Mouse (Mus musculus): Measurements from ENCODE around the gene Glb1.
"Not testable (repeated sequence)": the region's sequence is repeated elsewhere in the genome, so short reads cannot be mapped to it uniquely, and the experiment has no call there.

Gene Glb1

DNA sequence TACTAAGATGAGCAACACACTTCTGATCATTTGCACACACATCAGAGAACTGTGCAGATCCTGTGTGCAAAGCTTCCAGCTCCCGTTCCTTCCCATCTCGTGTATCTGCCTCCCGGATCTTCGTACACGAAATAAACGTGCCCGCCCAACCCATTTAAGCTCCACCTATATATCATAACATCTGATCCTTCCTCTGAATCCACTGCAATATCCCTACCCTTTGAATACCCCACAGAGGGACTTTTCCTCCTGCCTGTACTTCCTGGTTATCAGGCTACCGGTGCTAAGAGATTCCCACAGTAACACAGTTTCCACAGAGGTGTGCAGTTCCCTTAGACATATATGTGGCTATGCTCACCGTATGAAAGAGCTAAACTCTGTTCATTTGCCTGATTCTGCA is 103.9 kb downstream of the Glb1 start, which contains the start of gene Ccr4:
Ccr4 (minus strand) TSS at position 101 of the 400 bp plus-strand sequence.
- no peak for DNase-seq

- DNase-seq: no peak
Measured at GRCm38 (mm10) chr9:114506564-114506963, 105.7 kb downstream of the Glb1 start.

DNA sequence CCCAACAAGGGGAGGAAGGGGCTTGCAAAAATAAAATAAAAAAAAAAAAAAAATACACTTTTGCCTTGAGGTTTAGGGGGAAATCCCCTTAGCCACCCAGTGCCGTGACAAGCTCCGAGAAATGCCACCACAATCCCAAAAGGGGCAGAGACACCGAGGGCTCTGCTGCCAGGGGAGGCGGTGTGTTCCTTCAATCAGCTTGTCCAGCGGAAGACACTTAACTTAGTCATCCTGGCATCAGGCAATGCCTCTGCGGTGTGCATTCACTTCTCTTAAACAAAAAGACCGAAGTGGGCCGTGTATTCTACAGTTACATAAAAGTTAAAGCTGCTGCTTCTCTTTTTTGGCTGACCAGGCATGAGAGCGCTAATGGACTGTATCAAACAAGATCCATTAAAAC is 106.5 kb downstream of the Glb1 start:
- no peak for DNase-seq

- no peak for DNase-seq
Measured at GRCm38 (mm10) chr9:114509785-114510184, 108.9 kb downstream of the Glb1 start.

DNA sequence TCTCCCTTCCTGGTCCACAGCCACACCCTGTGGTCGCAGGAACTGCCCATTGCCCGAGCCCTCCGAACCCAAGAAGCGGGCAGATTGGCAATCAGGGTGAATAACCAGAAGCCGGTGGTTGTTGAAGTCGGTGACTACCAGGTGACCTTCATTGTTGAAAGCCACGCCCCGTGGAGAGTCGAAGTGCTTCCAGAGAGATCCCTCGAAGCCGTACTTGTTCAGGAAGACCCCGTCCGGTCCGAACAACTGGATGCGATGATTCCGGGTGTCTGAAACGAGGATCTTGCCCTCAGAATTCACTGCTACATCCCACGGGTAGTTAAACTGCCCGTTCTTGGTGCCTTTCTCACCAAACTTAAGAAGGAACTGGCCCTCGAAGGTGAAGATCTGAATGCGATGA is 112.0 kb downstream of the Glb1 start:
- no peak for DNase-seq

- no peak for DNase-seq
Measured at GRCm38 (mm10) chr9:114515364-114515763, 114.5 kb downstream of the Glb1 start, which contains the start of gene C130032M10Rik. C130032M10Rik (plus strand) TSS chr9:114515697.

GRCm38 (mm10) chr9:114517924-114518497 is 117.1 kb downstream of the Glb1 start:
- DNase-seq: no peak

DNA sequence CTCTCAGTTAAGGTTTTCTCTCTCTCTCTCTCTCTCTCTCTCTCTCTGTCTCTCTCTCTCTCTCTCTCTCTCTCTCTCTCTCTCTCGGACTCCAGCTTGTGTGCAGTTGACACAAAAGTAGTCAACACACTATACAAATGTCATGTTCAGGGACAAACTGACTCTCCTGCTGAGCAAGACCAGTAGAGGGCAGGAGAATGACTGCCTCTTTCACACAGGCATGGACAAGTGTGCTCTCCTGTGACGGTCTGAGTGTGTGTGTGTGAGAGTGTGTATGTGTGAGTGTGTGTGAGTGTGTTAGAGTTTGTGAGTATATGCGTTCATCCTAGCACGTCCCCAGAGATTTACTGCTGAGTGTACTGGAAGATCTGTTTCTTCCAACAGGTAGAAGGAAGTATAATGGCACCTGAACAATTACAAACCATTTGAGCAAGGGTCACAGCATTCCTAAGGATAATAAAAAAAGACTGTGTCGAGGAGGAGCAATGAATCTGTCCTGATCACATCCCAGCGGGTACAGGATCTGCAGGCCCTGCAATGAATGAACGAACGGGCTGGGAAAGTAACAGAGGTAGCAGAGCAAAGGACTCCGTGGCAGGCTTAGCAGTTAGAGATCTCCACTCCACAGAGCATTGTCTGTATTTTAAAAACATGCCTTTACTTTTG is 118.1 kb downstream of the Glb1 start:
- no peak for DNase-seq

- DNase-seq: not testable (repeated sequence)
Measured at GRCm38 (mm10) chr9:114520529-114520928, 119.7 kb downstream of the Glb1 start.

DNA sequence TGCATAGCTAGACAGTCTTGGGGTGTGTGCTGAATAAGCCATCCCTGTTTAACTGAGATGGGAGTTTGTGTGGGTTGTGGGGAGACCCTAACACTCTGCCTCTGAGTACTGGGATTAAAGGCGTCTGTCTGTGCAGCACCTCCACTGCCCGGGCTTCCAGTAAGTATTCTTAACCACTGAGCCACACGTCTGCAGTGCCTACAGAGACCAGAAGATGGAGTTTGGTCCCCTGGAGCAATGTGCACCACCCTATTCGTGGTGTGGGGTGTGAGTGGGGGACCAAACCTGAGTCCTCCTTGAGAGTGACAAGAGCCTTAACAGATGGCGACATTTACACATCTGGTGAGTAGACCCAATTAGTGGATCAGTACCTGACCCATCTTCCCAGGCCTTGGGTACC is 121.2 kb downstream of the Glb1 start:
- DNase-seq: no peak

DNA sequence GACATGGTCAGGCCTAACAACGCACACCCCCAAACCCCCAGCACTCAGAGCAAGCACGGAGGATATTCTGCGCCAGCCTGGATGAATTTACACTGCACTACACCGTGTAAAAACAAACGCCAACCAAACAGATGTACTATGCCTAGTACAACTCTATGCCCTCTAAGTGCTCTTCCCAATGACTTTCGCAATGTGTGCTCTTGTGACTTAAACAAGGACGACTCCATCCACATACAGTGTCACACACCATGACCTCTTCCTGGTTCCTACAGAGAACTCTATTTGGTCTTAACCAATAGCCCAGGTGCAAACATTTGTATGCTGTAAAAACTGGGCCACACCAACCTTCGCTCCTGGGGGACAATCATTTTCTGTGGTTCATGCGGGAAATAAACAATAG is 121.6 kb downstream of the Glb1 start:
- no peak for DNase-seq

Measured in right cerebral cortex, postnatal 25 days (tissue).